Mouse (Mus musculus): ENCODE measurements around the gene Ntn4. TPM values are rescaled to one million over a fixed set of nuclear protein-coding genes. Genes with fewer than 3 reads are reported as not detected.

The Ntn4 gene
- total and polyA plus RNA-seq, 3 experiments, result 0.16 to 41.5 TPM; not detected in 1

DNA sequence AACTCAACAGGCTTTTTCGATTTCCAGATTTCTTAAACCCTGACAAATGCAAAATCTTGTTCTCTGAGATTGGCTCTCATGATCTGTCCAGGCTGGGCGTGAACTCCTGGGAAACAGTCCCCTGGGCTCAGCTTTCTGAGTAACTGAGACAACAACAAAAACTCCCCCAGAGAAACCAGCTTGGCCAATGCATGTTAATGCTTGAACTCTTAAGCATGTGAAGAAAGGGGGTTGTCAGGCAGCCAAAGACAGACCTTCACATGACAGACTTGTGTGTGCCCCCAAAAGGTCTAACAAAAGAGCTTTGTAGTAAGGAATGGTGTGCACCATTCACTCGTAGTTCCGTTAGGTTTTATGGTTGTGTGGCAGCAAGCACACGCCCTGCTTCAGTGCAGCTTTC, 96.6 kb downstream of the Ntn4 start:
- Histone ChIP-seq H3K27me3 (ENCODE audit: insufficient read depth, low read length) (peaks cover 5% of the 10 kb centered on the region; the same call in 1 of the 2 replicates), H3K36me3 (replicated peaks) (no peaks in the 10 kb centered on the region), H3K9me3 (replicated peaks) (no peaks in the 10 kb centered on the region), H3K4me3 (ENCODE audit: low read depth, low read length) (no peak overlapping the region), H3K4me1 (ENCODE audit: insufficient read depth, low read depth, low read length) (no peaks in the 10 kb centered on the region)
- TF ChIP-seq TAL1 (conservative IDR thresholded peaks at IDR 0.05; ENCODE audit: low read depth, low read length), result no peak
- no peak for TF ChIP-seq GATA1 (IDR thresholded peaks at IDR 0.05; ENCODE audit: borderline replicate concordance, low read length)
- no peak for TF ChIP-seq CTCF (IDR thresholded peaks at IDR 0.05; ENCODE audit: low read depth, low read length)
- TF ChIP-seq POLR2AphosphoS5 (IDR thresholded peaks at IDR 0.05; ENCODE audit: insufficient replicate concordance, low read depth, low read length), result no peak
- no peak for TF ChIP-seq GATA2 (IDR thresholded peaks at IDR 0.05; ENCODE audit: borderline replicate concordance, low read depth, low read length)
- ATAC-seq (ENCODE audit: extremely low read depth, insufficient number of reproducible peaks, low FRiP score, poor library complexity, severe bottlenecking) (no peak), DNase-seq (ENCODE audit: low spot score) (no peak)

- no peaks in the 10 kb centered on the region for H3K27me3 ChIP-seq (ENCODE audit: insufficient read depth, low read length)
- H3K4me1 ChIP-seq (ENCODE audit: insufficient read depth, low read depth, low read length), result no peaks in the 10 kb centered on the region
- no peaks in the 10 kb centered on the region for H3K9me3 ChIP-seq (replicated peaks)
- no peak for ATAC-seq (ENCODE audit: extremely low read depth, insufficient number of reproducible peaks, low FRiP score, poor library complexity, severe bottlenecking)
- H3K4me3 ChIP-seq (ENCODE audit: low read depth, low read length), result no peak overlapping the region
- TF ChIP-seq GATA1 (IDR thresholded peaks at IDR 0.05; ENCODE audit: borderline replicate concordance, low read length), result no peak
- TF ChIP-seq GATA2 (IDR thresholded peaks at IDR 0.05; ENCODE audit: borderline replicate concordance, low read depth, low read length), result no peak
- DNase-seq (ENCODE audit: low spot score), result no peak
- no peaks in the 10 kb centered on the region for H3K36me3 ChIP-seq (replicated peaks)
Measured at GRCm38 (mm10) chr10:93741446-93742096, 101.1 kb downstream of the Ntn4 start.

GRCm38 (mm10) chr10:93742097-93742446, 101.6 kb downstream of the Ntn4 start:
- DNase-seq (ENCODE audit: low spot score), result no peak
- ATAC-seq (ENCODE audit: extremely low read depth, insufficient number of reproducible peaks, low FRiP score, poor library complexity, severe bottlenecking), result no peak
- TF ChIP-seq CTCF (IDR thresholded peaks at IDR 0.05; ENCODE audit: low read depth, low read length) (no peak), GATA1 (IDR thresholded peaks at IDR 0.05; ENCODE audit: borderline replicate concordance, low read length) (no peak), TAL1 (conservative IDR thresholded peaks at IDR 0.05; ENCODE audit: low read depth, low read length) (no peak), GATA2 (IDR thresholded peaks at IDR 0.05; ENCODE audit: borderline replicate concordance, low read depth, low read length) (no peak), POLR2AphosphoS5 (IDR thresholded peaks at IDR 0.05; ENCODE audit: insufficient replicate concordance, low read depth, low read length) (no peak)
- Histone ChIP-seq H3K36me3 (replicated peaks) (no peaks in the 10 kb centered on the region), H3K9me3 (replicated peaks) (no peaks in the 10 kb centered on the region), H3K4me1 (ENCODE audit: insufficient read depth, low read depth, low read length) (no peaks in the 10 kb centered on the region), H3K4me3 (ENCODE audit: low read depth, low read length) (no peak overlapping the region), H3K27me3 (ENCODE audit: insufficient read depth, low read length) (no peaks in the 10 kb centered on the region)

DNA sequence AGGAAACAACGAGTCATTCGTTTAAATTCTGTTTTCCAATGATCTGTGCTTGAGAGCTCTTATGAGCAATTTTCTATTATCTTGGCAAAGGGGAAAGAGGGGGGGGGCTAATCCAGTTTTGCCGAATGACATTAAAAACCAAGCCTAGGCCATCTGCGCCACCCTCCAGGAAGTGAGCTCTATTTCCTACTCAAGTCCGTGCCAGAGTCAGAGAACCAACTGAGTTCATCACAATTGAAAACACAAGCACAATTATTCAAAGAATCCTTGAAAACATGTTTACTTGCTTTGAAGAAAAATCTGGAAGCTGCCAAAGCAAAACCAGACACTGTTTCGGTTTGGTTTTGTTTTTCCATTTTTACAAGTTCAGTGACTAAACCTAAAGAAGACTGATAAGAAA, 102.1 kb downstream of the Ntn4 start:
- H3K4me3 ChIP-seq (ENCODE audit: low read depth, low read length), result no peak overlapping the region
- H3K27me3 ChIP-seq (ENCODE audit: insufficient read depth, low read length), result no peaks in the 10 kb centered on the region
- H3K9me3 ChIP-seq (replicated peaks), result no peaks in the 10 kb centered on the region
- no peak for TF ChIP-seq GATA2 (IDR thresholded peaks at IDR 0.05; ENCODE audit: borderline replicate concordance, low read depth, low read length)
- TF ChIP-seq GATA1 (IDR thresholded peaks at IDR 0.05; ENCODE audit: borderline replicate concordance, low read length), result no peak
- DNase-seq (ENCODE audit: low spot score), result no peak
- no peaks in the 10 kb centered on the region for H3K36me3 ChIP-seq (replicated peaks)
- H3K4me1 ChIP-seq (ENCODE audit: insufficient read depth, low read depth, low read length), result no peaks in the 10 kb centered on the region
- no peak for ATAC-seq (ENCODE audit: extremely low read depth, insufficient number of reproducible peaks, low FRiP score, poor library complexity, severe bottlenecking)

DNA sequence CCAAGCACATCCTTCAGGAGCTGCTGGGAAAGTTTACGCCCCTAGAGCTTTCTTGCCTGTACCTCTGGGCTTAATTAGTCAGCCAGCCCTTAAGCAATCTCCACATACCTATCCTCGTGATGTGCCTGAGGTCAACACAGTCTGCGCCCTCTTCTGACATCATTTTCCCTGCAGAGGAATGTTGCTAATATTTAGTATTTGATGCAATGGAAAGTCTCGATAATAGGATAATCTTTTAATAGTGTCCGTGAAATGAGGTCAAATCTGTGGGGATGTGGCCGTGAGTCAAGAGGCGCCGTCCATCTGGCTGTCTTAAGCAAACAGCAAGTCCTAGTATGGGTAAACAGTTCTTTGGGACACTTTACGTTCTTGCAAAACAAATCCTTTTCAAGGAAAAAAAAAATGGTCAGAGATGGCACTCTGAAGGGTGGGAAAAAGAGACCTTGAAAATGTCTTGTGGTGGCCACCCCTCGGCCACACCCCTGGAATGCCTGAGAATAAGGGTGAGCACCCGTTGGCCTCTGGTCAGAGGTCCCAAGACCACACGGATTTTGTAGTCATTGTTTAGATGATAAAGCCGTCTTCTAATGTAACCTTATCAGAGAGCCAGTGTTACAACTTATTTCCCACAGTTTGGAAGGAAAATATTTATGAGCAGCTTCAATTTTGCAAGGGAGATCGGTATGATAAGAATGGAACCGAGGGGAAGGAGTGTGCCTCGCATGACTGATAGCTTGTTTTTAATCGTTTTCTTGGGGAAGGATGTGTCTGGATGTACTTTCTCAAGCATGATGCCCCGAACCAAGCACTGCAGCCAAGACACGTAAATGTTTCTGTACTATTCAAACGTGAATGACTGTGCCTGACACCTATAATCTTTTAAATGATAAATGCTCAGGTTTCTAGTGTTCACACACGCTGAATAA, 109.0 kb downstream of the Ntn4 start:
- H3K9me3 ChIP-seq (replicated peaks), result no peaks in the 10 kb centered on the region
- no peaks in the 10 kb centered on the region for H3K36me3 ChIP-seq (replicated peaks)
- ATAC-seq (ENCODE audit: extremely low read depth, insufficient number of reproducible peaks, low FRiP score, poor library complexity, severe bottlenecking), result no peak

GRCm38 (mm10) chr10:93751302-93751701, 110.8 kb downstream of the Ntn4 start:
- H3K36me3 ChIP-seq (replicated peaks), result no peaks in the 10 kb centered on the region
- no peaks in the 10 kb centered on the region for H3K4me1 ChIP-seq (ENCODE audit: insufficient read depth, low read depth, low read length)
- no peak for TF ChIP-seq TAL1 (conservative IDR thresholded peaks at IDR 0.05; ENCODE audit: low read depth, low read length)
- no peak for TF ChIP-seq CTCF (IDR thresholded peaks at IDR 0.05; ENCODE audit: low read depth, low read length)
- no peak for TF ChIP-seq GATA1 (IDR thresholded peaks at IDR 0.05; ENCODE audit: borderline replicate concordance, low read length)
- no peak for TF ChIP-seq POLR2AphosphoS5 (IDR thresholded peaks at IDR 0.05; ENCODE audit: insufficient replicate concordance, low read depth, low read length)
- TF ChIP-seq GATA2 (IDR thresholded peaks at IDR 0.05; ENCODE audit: borderline replicate concordance, low read depth, low read length), result no peak
- peaks cover 4% of the 10 kb centered on the region; the same call in 1 of the 2 replicates for H3K27me3 ChIP-seq (ENCODE audit: insufficient read depth, low read length)
- no peak for DNase-seq (ENCODE audit: low spot score)
- no peak for ATAC-seq (ENCODE audit: extremely low read depth, insufficient number of reproducible peaks, low FRiP score, poor library complexity, severe bottlenecking)
- H3K4me3 ChIP-seq (ENCODE audit: low read depth, low read length), result no peak overlapping the region
- no peaks in the 10 kb centered on the region for H3K9me3 ChIP-seq (replicated peaks)

More for the DNA sequence above, 109.0 kb downstream of the Ntn4 start:
- Histone ChIP-seq H3K27me3 (ENCODE audit: insufficient read depth, low read length) (peaks cover 2% of the 10 kb centered on the region; the same call in 1 of the 2 replicates), H3K4me3 (ENCODE audit: low read depth, low read length) (no peak overlapping the region), H3K4me1 (ENCODE audit: insufficient read depth, low read depth, low read length) (no peaks in the 10 kb centered on the region)
- TF ChIP-seq GATA1 (IDR thresholded peaks at IDR 0.05; ENCODE audit: borderline replicate concordance, low read length) (no peak), POLR2AphosphoS5 (IDR thresholded peaks at IDR 0.05; ENCODE audit: insufficient replicate concordance, low read depth, low read length) (no peak), GATA2 (IDR thresholded peaks at IDR 0.05; ENCODE audit: borderline replicate concordance, low read depth, low read length) (no peak), TAL1 (conservative IDR thresholded peaks at IDR 0.05; ENCODE audit: low read depth, low read length) (no peak)
- no peak for DNase-seq (ENCODE audit: low spot score)
